Mouse (Mus musculus) embryonic facial prominence, embryonic 14.5 days (tissue): ENCODE results near the gene Fbxl19. TPM values are rescaled to one million over a fixed set of nuclear protein-coding genes. Genes with fewer than 3 reads are reported as not detected.

Experiments
- ATAC-seq: fragments of 200-750 bp; cut with Nextera tagmentation; 2 replicates; pipeline ENCODE4 v1.8.0; 2017; ENCODE audit warnings: low read depth, moderate number of reproducible peaks, moderate TSS enrichment
- DNase-seq: peaks from one replicate; pipeline ENCODE4 v3.0.0-alpha.2; 2015; ENCODE audit warnings: low spot score
- H3K27ac ChIP-seq: fragments of 300-500 bp; sonication (generic); replicated peaks from 2 replicates; pipeline ENCODE4 v1.5.1; 2014; ENCODE audit warnings: low read depth, mild to moderate bottlenecking, low read length, moderate library complexity
- H3K27me3 ChIP-seq: fragments of 300-500 bp; sonication (generic); replicated peaks from 2 replicates; pipeline ENCODE4 v1.6.1; 2014; ENCODE audit warnings: low read length; ENCODE audit not compliant: control insufficient read depth, insufficient read depth
- H3K36me3 ChIP-seq: fragments of 300-500 bp; sonication (generic); 2 replicates; pipeline ENCODE4 v1.6.1; 2014; ENCODE audit warnings: low read length, mixed read lengths; ENCODE audit not compliant: control insufficient read depth, insufficient read depth
- H3K4me1 ChIP-seq: fragments of 300-500 bp; sonication (generic); 2 replicates; pipeline ENCODE4 v1.6.1; 2014; ENCODE audit warnings: antibody characterized with exemption, low read length; ENCODE audit not compliant: control insufficient read depth, insufficient read depth
- H3K4me2 ChIP-seq: fragments of 300-500 bp; sonication (generic); 2 replicates; pipeline ENCODE4 v1.6.1; 2014; ENCODE audit warnings: low read depth, mild to moderate bottlenecking, low read length, moderate library complexity, mixed read lengths
- H3K4me3 ChIP-seq: fragments of 300-500 bp; sonication (generic); 2 replicates; pipeline ENCODE4 v1.5.1; 2014; ENCODE audit warnings: low read depth, mild to moderate bottlenecking, low read length
- H3K9ac ChIP-seq: fragments of 300-500 bp; sonication (generic); 2 replicates; pipeline ENCODE4 v1.6.1; 2014; ENCODE audit warnings: low read depth, mild to moderate bottlenecking, low read length, moderate library complexity, mixed read lengths
- H3K9me3 ChIP-seq: fragments of 300-500 bp; sonication (generic); 2 replicates; pipeline ENCODE4 v1.6.1; 2016; ENCODE audit warnings: low read length; ENCODE audit not compliant: control insufficient read depth
- WGBS: fragments of 180-500 bp; shearing (Covaris S2); extraction: QIAGEN DNeasy Blood & Tissue Kit; methylation state at CpG from one replicate; pipeline ENCODE4 v1.1.7; 2014; 5-methylcytosine and 5-hydroxymethylcytosine counted together
- polyA plus RNA-seq: library from polyadenylated mRNA; unstranded; fragments of >200 nt; fragmentation: Nextera tagmentation; extraction: Ambion mirVana; gene quantifications from 2 replicates; pipeline ENCODE4 v1.2.1, GENCODE M21; 2014

The Fbxl19 gene
- polyA plus RNA-seq, 1 experiment from 2014 or later, result 3.0 TPM

GRCm38 (mm10) chr7:127708207-127709078 is 35.9 kb upstream of the Fbxl19 start, which contains the start of gene Bcl7c:
Bcl7c (minus strand) TSS chr7:127708933.
- DNase-seq (peak; percentile 97), ATAC-seq (peak; percentile 79)
- H3K9me3 ChIP-seq, result no peaks in the 10 kb centered on the region
- peaks cover 36% of the 10 kb centered on the region for H3K36me3 ChIP-seq
- WGBS, result 1% methylated on average over 20 of the region's 90 CpGs
- H3K4me2 ChIP-seq, result peak within 1 kb of the TSS; percentile 86
- H3K9ac ChIP-seq, result peak within 1 kb of the TSS; percentile 95
- H3K4me3 ChIP-seq, result peak within 1 kb of the TSS; percentile 86
- peak within 1 kb of the TSS; percentile 99 for H3K27ac ChIP-seq
- peaks cover 33% of the 10 kb centered on the region for H3K4me1 ChIP-seq
- H3K27me3 ChIP-seq, result no peaks in the 10 kb centered on the region

DNA sequence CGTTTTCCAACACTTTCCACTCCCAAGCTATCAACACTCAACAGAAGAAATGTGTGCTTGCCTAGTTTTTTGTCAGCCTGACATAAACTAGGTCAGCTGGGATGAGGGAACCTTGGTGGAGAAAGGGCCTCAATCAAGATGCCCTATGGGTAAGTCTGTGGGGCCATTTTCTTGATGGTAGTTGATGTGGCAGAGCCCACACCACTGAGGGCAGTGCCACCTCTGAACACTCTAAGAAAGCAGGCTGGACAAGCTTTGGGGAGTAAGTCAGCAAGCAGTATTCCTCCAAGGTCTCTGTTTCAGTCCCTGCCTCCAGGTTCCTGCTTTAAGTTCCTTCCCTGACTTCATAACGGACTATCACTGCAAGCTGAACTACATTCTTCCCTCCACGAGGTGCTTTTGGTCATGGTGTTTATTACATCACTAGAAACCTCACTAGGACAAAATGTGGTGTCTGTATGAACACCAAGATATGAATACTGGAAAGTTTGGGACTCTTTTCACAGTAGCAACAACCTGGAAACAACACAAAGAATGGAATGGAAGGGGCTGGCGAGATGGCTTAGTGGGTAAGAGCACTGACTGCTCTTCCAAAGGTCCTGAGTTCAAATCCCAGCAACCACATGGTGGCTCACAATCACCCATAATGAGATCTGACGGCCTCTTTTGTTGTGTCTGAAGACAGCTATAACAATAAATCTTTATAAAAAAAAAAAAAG is 34.9 kb upstream of the Fbxl19 start:
- peak overlapping the region; percentile 86 for H3K4me2 ChIP-seq
- H3K4me1 ChIP-seq, result peaks cover 38% of the 10 kb centered on the region
- peak overlapping the region; percentile 86 for H3K4me3 ChIP-seq
- no peak for ATAC-seq
- no peaks in the 10 kb centered on the region for H3K9me3 ChIP-seq
- H3K27ac ChIP-seq, result peak overlapping the region; percentile 99
- peaks cover 26% of the 10 kb centered on the region for H3K36me3 ChIP-seq
- DNase-seq, result no peak
- H3K27me3 ChIP-seq, result no peaks in the 10 kb centered on the region
- H3K9ac ChIP-seq, result peak overlapping the region; percentile 95
- WGBS, result 68% methylated on average over 5 of the region's 5 CpGs

DNA sequence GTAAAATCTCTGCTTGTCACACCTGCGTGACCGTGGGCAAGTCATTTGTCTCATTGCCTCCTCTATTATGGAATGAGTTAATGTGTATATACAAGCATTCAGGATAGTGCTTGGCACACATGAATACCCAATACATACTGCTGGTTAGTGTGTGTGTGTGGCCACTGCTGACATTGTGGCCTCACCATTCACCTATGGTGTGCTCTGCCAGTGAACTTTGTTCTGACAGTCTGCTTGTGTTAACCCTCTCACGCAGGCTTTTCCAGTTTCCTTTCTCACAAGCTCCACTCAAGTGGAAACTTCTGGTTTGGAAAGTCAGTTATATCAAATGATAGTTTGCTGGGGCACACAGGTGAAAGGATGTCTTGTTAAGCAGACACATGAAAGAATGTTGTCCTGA is 33.3 kb upstream of the Fbxl19 start:
- Histone ChIP-seq H3K4me2 (0 out of 2 replicates have a peak overlapping the region, but pooled peaks have one; percentile 72), H3K4me1 (peaks cover 38% of the 10 kb centered on the region), H3K27ac (peak overlapping the region; percentile 97), H3K36me3 (peaks cover 19% of the 10 kb centered on the region), H3K9me3 (no peaks in the 10 kb centered on the region), H3K27me3 (no peaks in the 10 kb centered on the region), H3K9ac (no peak overlapping the region), H3K4me3 (no peak overlapping the region)
- 85% methylated on average over 3 of the region's 3 CpGs for WGBS
- ATAC-seq (no peak), DNase-seq (no peak)

DNA sequence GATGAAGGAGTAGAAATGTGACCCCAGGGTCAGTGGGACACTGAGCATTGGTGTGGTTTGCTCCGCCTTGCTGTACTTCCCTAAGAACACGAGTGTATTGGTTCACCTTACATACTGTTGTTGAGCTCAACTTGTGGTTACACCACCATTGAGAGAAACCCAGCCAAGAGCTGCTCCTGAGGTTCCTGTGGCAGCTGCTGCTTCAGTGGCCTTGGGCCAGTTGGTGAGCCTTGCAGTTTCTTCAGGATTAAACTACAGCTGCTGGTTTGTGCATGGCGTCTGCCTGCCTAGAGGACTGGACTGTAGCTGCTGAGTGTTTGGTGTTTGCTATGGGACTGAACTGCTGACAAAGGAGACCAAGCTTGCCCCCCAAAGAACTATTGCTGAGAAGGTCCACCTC is 32.9 kb upstream of the Fbxl19 start:
- Histone ChIP-seq H3K4me3 (no peak overlapping the region), H3K9me3 (no peaks in the 10 kb centered on the region), H3K4me1 (peaks cover 36% of the 10 kb centered on the region), H3K4me2 (peak overlapping the region; percentile 72), H3K27me3 (no peaks in the 10 kb centered on the region), H3K36me3 (peaks cover 15% of the 10 kb centered on the region), H3K27ac (peak overlapping the region; percentile 97), H3K9ac (peak overlapping the region; percentile 30; the same call in 1 of the 2 replicates)
- DNase-seq, result peak; percentile 80
- 54% methylated on average over 3 of the region's 3 CpGs for WGBS
- ATAC-seq, result no peak

DNA sequence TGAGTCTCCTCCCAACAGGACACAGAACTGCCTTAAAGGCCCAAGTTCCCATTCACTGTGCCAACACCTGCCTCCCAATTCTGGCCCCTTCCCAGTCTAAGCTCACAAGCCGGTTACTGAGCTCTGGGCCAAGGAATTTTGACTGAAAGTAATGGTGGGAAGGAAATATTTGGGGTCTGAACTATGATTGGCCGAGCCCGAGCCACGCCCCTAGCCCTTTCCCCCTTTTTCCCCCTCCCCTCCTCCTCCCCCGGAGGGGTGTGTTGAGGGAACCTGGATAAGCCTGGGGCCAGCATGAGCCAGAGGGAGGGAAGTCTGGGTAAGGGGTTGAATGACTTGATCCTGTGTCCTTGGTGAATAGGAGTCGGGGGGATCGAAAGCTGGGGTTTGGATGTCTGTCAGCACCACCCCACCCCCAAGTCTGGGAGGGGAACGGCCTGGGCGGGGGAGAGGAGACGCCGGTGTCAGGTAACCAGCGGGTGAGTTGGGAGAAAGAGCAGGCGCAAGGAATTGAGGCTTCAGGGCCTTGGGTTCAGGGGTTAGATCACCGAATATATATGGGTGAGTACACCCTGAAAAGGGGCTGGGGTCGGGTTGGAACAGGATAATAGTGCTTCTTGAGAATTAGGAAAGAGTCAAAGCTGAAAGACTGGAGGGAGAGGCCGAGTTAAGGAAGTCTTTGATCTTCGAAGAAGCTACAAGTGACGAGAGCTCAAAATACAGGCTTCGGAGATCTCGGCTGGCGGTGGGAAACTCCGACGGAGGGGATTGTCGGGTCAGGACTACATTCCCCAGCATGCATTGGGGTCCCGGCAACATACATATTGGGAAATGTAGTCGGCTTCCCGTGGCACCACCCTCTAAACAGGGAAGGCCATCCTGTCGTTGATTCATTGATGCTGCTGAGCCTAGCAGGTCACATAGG is 31.6 kb upstream of the Fbxl19 start, which contains the start of gene Ctf1:
TSS of gene Ctf1 (plus strand) at position 276 of the 925 bp plus-strand sequence.
- 0 out of 2 replicates have a peak, but pooled peaks cover 8% of the 10 kb centered on the region for H3K36me3 ChIP-seq
- ATAC-seq (peak; percentile 71), DNase-seq (peak; percentile 97)
- peak within 1 kb of the TSS; percentile 97 for H3K27ac ChIP-seq
- peaks cover 25% of the 10 kb centered on the region for H3K4me1 ChIP-seq
- H3K4me3 ChIP-seq, result peak within 1 kb of the TSS; percentile 51
- peak within 1 kb of the TSS; percentile 70 for H3K9ac ChIP-seq
- no peaks in the 10 kb centered on the region for H3K27me3 ChIP-seq
- H3K9me3 ChIP-seq, result no peaks in the 10 kb centered on the region
- peak within 1 kb of the TSS; percentile 72 for H3K4me2 ChIP-seq
- WGBS, result 1% methylated on average over 27 of the region's 28 CpGs

DNA sequence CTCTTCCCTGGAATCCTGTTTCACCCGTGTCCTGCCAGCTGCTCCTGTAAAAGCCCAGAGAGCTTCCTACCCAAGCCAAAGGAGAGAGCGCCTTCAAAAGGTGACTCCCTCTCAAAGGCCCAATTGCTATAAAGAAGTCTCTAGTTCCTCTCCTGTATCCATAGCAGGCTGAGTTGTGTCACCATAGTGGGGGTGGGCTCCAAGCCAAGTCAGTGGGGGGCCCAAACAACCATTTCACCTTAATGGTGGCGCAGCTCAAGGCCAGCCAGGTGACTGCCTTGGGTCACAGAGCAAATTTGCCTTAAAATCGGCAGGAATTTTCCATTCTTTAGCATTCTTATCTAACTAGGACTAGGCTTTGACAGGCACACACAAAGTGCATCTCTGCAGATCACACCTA is 29.5 kb upstream of the Fbxl19 start:
- no peaks in the 10 kb centered on the region for H3K9me3 ChIP-seq
- H3K36me3 ChIP-seq, result peaks cover 15% of the 10 kb centered on the region
- WGBS, result 81% methylated on average over 4 of the region's 4 CpGs
- peaks cover 22% of the 10 kb centered on the region for H3K4me1 ChIP-seq
- no peak overlapping the region for H3K9ac ChIP-seq
- H3K27ac ChIP-seq, result no peak overlapping the region
- no peak for ATAC-seq
- H3K4me3 ChIP-seq, result no peak overlapping the region
- H3K4me2 ChIP-seq, result no peak overlapping the region
- H3K27me3 ChIP-seq, result no peaks in the 10 kb centered on the region
- DNase-seq, result no peak

- Histone ChIP-seq H3K27ac (no peak overlapping the region), H3K27me3 (no peaks in the 10 kb centered on the region), H3K9ac (peak overlapping the region; percentile 48), H3K4me1 (peaks cover 11% of the 10 kb centered on the region), H3K36me3 (peaks cover 15% of the 10 kb centered on the region), H3K4me2 (peak overlapping the region; percentile 56), H3K4me3 (peak overlapping the region; percentile 28), H3K9me3 (no peaks in the 10 kb centered on the region)
- peak; percentile 32; the same call in 1 of the 2 replicates for ATAC-seq
- peak; percentile 36 for DNase-seq
- WGBS, result 1% methylated on average over 17 of the region's 41 CpGs
Measured at GRCm38 (mm10) chr7:127716992-127717391, 27.4 kb upstream of the Fbxl19 start.

DNA sequence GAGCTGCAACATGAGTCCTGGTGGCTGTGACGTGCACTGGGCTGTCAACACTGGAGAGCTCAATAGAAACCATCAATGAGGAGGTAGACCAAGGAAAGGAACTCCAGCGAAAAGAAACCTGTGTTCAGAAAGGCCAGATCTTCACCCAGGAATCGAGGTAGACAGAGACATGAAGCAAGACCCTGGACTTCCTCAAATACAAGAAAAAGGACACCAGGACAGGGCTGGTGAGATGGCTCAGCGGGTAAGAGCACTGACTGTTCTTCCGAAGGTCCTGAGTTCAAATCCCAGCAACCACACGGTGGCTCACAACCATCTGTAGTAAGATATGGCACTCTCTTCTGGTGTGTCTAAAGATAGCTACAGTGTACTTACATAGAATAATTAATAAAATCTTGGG is 26.0 kb upstream of the Fbxl19 start:
- H3K4me1 ChIP-seq, result peaks cover 6% of the 10 kb centered on the region; the same call in 1 of the 2 replicates
- H3K4me3 ChIP-seq, result no peak overlapping the region
- H3K27me3 ChIP-seq, result no peaks in the 10 kb centered on the region
- DNase-seq (no peak), ATAC-seq (no peak)
- peaks cover 15% of the 10 kb centered on the region for H3K36me3 ChIP-seq
- H3K4me2 ChIP-seq, result no peak overlapping the region
- H3K27ac ChIP-seq, result no peak overlapping the region
- H3K9ac ChIP-seq, result no peak overlapping the region
- H3K9me3 ChIP-seq, result no peaks in the 10 kb centered on the region
- WGBS, result 90% methylated on average over 6 of the region's 6 CpGs
